Mouse (Mus musculus) ovary, postnatal 10 days (tissue): ENCODE measurements at regions not wholly inside any gene's neighbourhood (a gene's known extent, or its start where the extent isn't known, plus 50 kb on each side); places are given as distances from the start of the nearest gene placed in this dataset.

Source experiments
- DNase-seq: peaks from one replicate; pipeline ENCODE4 v3.0.0; 2022; ENCODE audit warnings: low spot score

DNA sequence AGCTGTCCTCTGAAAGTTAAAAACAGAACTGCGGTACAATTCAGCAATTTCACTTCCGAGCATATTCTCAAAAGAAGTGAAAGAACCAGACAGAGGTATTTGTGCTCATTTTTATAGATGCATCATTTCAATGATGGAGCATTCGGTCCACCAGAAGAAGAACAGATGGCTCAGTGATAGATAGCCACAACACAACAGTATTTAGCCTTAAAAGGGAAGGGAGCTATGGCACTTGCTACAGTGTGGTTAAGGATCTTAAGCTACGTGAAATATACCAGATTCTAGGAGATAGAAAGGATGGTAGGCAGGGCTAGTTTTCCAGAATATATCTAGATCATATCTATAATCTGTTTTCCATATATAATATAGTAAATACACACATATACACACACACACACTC is 77.5 kb upstream of the Gadd45a start:
- no peak for DNase-seq

DNA sequence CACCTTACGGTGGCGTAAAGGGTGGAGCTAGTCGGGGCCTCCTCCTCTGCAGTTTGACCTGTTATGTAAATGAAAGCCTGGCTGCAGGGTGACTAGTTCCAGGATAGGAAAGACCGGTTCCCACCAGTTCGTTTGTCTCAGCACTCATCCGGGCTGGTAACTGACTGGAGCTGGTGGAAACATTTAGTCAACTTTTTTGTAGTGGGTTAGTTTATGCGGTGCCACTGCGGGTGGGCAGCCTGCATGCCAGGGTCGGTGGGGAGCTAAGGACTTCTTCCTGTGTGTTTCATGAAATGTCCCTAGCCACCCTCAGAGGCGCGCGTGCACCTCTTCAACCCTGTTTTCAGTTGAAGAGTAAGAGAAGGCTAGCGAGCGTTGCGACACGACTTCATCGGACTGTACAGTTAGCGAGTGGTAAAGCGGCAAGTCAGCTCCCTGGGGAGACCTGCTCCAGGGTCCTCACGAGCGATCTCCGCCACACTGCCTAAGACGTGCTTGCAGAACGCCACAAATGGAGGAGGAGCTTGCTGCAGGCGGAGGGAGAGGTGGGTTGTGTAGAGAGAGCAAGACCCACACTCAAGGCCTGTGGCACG is 76.5 kb upstream of the Gadd45a start:
- no peak for DNase-seq

DNA sequence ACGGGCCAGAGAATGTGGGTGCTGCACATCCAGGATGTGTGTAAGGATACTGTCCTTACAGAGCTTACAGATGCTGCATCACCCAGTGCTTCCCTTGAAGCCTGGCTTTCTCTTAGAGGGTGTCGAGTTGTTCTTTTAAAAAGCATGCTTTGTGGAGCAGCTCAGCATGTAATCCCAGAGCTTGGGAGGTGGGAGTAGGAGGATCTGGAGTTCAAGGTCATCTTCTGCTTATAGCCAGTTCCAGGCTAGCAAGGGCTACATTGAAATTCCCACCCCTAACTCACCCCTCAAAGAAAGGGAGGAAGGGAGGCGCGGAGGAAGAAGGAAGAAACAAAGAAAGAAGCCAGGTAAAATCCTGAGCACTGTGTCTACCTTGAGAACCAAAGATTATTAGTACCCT is 76.0 kb upstream of the Gadd45a start:
- DNase-seq = no peak

DNA sequence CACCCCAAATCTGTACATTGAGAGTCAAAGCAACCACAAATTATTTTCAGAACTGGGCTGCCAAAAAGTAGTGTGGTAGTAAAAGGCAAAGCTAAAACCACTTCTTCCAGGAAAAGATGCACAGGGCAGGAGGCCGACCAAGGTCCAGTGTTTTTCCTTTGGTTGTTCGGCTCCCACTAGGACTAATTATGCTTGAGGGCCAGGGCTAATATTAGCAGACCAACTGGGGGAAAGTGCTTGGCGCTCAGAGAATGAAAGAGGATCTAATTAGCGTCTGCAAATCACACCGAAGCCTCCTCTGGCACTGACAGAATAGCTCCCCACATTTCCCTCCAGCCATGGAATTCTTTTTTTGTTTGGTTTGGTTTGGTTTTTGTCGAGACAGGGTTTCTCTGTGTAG is 75.1 kb upstream of the Gadd45a start:
- DNase-seq = no peak

DNA sequence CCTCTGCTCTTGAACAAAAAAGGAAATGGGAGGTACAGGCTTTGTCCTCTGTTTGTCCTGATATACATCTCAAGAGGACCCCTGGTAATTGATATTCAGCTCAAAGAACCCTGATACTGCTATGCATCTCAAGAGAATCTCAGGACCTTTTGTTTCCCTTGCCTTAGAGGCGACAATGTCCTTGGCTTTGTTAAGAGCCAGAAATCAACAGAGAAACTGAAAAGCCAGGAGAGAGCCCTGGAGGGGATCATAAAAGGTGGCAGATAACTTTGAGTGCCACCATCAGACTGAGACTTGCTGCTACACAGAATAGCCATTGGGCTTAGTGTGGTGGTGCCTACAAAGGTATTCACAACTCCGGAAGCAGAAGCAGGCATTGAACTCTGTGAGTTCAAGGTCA is 74.3 kb upstream of the Gadd45a start:
- no peak for DNase-seq

DNA sequence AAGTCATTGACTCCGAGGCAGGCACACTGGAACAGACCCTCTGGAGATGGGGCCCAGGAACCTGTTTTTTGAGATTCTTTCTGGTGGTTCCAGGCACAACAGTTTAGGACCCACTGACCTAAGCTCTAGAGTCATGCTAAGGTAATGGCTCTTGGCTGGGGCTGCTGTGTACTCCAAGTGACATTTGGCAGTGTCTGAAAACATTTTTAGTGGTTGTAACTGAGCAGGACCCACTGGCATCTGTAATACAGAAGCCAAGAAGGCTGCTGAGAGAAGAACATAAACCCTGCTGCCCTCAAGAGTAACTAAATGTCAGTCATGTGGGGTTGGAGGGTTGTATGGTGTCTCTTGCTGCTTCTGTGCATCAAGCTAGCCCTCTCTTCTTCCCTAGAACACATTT is 73.1 kb upstream of the Gadd45a start:
- DNase-seq = no peak

DNA sequence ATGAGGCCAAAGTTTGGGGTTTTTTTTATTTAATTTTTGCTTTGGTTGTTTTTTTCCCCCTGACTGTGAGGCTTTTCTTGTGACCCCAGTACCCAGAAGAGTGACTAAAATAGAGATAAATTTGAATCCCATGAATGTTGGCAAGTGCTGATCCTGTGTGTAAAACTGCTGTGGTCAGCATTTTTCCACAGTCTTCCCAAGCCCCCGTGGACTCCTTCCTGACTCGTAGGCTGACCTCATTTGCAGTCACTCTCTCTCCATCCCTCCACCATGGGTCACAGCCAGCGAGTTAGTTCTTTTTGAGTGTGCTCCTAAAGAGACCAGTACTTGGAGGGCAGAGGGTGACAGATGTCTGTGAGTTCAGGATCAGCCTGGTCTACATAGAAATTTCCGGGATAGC is 72.5 kb upstream of the Gadd45a start:
- no peak for DNase-seq

DNA sequence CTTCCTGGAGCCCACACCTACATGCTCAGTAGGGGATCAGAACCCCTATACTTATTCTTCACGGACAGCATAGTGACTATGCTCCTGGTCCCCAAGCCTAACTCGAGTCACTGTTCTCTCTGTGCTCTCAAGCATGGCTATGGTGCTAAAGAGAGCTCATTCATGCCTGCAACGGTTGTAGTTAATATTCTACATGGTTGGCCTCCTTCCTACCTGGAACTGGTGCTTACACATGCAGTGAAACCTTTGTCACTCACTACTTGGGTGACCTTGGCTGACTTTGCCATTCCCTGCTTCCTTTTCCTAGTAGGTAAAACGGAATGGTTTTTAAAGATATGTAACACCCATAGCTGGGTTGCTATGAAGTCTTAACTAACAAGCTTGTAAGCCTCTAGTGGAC is 70.3 kb upstream of the Gadd45a start:
- no peak for DNase-seq

DNA sequence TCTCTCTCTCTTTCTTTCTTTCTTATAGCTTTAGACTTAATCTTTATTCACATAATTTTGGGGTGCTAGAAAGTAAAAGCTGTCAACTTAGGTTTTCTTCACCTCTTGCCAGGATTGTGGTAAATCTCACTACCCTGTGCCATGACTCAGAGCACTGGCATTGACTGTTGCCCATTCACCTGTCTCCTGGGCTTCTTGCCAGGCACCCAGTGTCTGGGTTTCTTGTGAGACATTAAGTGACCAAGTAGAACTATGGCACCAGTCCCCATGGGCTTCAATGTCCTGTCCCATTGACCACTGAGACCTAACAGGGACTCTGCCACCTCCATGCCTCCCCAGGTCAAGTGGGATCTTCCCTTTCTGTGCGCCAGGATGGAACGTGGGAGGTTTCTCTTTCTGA is 69.2 kb upstream of the Gadd45a start:
- no peak for DNase-seq

DNA sequence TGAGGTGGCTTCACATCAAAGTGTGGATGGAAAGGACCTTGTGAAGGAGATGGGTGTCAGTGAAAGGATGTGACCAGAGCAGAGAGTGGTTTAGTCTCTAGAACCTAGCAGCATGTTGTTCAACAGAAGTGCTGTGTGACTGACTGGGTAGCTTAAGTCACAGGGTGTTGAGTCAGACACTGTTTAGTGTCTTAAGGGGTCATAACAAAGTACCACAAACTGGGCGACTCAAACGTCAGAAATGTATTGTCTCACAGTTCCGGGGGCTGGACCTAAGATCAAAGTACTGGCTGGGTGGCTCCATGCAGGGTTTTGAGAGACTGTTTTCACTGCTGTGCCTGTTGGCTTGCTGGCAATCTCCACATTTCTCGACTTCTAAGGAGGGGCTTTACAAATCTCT is 68.1 kb upstream of the Gadd45a start:
- DNase-seq = no peak

DNA sequence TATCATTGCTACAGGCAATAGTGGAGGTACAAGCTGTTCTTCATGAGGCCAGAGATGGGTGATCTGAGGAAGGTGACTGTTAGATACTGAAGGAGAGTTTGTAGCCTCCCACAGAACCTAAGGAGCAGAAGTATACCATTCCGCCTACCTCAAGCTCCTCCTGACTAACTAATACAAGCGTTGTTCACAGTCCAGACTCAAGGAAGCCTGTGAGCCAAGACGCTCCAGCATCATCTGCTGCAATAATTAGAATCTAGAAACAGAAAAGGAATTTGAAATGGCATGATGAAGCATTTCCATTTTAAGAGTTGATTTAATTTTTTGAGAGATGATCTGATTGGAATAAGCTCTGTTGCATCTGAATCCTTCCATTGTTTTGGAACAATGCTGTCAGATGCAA is 66.9 kb upstream of the Gadd45a start:
- no peak for DNase-seq

DNA sequence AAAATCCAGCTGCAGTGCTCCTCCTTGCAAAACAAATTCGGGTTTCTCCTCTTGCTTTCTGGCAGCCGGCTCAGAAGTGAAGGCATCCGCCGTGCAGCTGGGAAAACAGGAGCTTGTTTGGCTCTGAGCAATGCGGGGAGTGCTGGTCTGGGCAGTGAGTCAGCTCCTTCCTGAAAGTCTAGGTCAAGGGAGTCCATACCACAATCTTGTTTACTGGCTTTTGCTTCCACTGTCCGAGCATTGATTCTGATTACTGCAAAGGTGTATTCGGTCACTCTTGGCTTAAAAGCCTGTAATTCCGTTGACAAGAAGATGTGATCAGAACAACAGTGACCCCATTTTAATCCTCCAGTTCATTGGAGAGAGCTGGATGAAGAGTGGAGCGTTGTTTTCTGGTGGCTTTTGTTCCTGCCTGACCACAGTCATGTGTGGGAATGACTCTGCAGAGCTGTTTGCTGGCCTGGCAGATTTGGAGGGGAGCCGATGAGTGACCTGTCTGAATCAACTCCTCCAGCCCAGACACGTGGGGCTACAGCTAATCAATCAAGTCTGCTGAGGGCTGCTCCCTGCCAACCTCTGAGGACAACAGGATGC is 65.4 kb upstream of the Gadd45a start:
- peak; percentile 30 for DNase-seq

DNA sequence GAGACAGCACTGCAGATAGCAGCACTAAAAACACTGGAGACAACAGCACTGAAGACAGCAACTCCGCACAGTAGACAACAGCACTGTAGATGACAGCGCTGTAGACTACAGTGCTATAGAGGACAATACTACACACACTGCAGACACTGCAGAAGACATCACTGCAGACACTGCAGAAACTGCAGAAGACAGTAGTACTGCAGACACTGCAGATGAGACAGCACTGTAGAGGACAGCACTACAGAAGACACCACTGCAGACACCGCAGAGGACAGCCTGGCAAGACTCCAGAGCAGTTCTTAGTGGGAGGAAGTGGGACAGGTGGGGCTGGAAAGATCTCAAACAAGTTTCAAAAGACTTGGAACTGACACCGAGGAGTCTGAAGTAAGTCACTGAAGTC is 64.8 kb upstream of the Gadd45a start:
- DNase-seq = no peak

DNA sequence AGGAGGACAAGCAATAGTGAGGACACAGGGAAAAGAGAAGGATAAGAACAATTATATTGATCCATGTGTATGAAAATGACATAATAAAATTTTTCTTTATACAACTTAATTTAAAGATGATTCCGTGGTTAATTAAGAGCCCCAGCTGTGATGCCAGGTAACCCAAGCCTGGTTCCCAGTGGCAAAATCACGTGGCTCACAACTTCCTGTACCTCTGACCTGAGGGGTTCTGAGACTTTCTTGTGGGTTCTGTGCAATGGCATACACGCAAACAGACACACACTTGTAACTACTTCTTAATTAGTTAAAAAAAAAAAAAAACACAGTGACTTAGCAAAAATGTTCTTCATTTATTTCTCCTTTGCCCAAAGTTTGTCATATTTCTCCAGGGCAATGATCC is 57.2 kb upstream of the Gadd45a start:
- no peak for DNase-seq

DNA sequence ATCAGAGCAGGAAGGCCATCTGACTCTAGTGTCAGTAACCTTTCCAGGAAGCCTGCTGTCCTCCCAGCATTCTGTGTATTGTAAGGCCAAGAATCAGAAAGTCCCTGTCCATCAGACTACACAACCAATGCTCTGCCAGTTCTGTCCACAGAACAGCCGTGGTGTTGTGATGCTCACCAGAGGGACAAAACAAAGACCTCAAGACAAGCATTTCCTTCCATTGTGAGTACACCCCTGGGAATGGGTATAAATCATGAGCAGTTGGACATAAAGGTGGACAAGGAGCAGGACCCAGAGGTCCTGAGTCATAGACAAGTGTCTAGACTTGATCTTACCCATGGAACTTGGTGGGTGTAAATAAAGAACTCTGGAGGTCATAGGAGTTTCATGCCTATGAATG is 55.9 kb upstream of the Gadd45a start:
- no peak for DNase-seq

DNA sequence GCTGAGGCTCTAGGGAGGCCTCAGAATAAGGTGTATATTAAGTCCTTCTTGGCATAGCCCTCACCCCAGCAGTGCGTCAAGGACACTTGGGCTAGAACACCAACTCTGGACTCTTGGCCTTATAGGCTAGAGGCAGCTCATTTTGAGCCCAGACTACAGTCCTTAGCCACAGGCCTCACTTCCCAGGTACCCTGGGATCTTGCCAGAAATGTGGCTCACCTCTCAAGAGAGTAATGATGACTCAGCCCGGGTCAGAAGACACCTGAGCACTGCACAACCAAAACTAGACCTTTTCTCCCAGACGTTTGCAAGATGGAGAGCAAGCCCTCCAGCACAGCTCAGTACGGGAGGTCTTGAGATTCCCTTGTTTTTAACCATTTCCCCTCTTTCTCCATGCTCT is 52.9 kb upstream of the Gadd45a start:
- no peak for DNase-seq

DNA sequence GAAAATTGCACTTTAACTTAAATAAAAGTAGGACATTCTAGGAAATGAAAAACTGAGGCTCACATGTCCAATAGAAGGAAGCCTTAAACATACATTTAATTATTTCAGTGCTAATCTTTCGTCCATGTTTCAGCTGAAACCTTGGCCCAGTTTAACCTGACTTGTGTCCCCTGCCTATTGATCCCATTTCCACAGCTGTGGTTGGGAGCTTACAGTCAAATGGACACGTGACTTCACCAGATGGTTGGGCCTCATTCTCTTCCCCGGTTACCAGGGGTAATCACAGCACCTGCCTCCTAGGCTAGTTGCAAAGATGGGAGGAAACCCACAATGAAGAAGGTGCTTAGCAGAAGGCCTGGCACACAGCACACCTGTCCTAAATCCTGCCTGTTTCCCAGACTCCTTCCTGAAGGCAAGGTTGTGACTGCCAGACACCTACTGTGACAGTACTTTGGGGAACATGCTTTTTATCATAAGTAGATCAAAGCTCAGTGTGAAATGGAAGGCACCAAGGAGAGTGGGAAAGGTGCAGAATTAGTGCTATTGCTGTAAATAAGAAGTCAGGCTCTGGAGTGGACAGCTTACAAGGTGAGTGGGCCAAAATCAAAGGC is 52.4 kb upstream of the Gadd45a start:
- DNase-seq = no peak

DNA sequence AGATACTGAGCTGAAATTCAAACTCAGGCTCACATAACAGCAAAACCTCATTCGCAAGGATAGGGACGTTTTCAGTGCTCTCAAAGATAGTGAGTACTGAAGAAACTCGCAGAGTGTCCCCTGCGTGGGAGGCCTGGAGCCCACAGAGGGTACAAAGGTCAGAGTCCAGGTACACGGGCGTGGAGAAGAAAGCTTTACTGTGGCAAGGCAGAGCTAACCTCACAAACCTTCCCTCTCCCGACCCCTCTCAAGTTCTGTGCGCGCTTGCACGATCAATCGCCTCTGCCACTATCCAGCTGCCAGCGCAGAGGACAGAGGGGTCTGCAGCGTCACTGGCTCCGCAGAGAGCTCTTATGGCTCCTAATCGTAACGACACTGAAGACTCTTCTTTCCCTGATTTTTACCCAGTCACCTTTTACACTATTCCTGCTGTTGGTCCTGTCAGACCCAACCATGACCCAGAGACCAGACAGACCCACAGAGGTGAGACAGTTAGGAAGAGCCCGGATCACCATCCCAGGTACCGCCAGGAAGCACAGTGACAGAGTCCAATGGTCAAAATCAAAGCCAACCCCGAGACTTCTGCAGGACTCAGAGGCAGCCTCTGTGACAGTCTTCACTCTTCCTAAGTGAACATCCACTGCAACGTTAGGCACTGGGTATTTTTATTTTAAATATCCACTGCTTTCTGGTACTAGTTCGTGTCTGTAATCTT is 51.6 kb upstream of the Gadd45a start:
- DNase-seq = no peak

DNA sequence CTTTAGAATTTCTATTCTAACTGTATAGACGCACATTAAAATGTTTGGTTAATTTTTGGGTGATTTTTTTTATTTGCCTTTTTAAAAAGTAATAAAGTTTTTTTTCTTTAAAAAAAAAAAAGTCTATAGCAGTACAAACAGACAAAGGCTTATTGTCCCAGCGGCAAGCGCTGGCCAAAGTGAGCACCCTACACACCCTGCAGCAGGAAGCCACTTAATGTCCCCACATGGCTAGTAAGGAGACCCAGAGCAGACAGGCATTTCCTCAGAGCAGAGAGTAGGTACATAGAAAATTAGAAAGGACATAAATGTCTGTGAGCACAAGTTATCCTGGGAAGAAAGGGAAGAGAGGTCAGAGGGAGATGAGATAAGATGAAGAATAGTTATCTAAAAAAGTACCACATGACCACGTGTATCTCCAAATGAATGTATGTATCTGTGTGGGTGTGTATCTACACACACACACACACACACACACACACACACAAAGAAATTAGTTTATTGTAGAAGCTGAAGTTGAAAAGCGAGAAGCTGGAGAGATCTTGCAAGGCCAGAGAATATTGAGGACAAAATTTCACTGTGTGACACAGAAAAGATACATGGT is 50.7 kb upstream of the Gadd45a start:
- DNase-seq = no peak

DNA sequence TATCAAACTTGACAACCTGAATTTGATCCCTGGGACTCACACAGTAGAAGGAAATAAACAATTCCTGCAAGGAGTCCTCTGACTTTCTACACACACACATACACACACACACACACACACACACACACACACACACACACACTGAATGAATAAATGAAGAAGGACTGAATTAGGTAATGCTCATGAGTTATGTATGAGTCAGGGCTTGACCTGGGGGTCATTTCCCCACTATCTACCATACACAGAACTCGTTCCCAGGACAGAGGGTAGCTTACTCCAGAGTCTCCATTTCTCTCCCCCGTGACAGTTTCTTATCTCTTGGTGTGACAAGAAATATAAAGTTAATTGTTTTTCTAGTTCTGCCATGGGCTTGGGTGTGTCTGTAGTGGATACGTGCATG is 50.1 kb upstream of the Gadd45a start:
- DNase-seq = no peak
